ENCODE assay signal across 8 mouse cellular contexts in the genomic region with DNA sequence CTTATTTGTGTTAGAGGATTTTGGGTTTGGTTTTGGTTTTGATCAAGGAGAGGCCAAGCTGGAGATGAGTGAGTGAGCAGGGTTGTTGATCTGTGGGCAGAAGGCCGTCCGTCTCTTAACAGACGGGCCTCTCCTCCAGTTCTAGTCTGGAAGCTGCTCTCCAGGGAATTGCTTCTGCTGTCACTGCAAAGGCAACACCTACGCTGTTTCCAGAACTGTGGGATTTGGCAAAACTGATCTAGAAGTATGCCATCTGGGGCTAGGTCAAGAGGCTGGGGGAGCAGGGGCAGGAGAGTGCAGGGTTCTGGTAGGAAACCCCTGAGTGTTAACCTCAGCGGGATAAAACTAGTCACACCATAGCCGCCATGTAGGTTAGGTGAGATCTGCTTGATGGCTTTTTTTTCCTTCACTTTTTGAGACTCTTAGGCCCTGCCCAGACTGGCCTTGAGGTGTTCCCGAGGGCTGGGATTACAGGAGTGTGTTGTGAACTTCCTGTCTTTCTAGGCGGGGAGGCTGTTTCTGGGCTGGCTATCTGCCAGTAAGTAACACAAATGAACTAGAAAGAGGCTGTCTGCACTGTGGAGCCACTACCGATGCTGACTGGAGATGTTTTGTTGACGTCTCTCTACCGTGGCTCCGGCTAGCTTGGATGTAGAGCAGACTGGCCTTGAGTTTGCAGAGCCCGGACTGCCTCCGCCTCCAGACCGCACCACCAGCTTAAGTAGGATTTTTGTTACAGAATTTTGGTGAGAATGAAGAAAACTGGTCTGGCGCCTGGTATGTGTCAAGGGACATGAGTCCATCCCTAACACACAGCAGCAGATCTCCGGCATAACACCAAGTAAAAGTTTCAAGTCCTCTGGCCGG. TPM values are rescaled to one million over a fixed set of nuclear protein-coding genes. Genes with fewer than 3 reads are reported as not detected.
A peak's percentile ranks its signal among the peaks of the same experiment; 100 is the strongest.
DNase-seq lines count a peak whose midpoint lies in the region; ATAC-seq and TF ChIP-seq lines count a peak whose summit lies in the region.

A gene (plus strand): TSS at position 547 of the 867 bp plus-strand sequence.

- H3K27ac ChIP-seq in thymus, adult 2 months (ENCODE audit: control insufficient read depth, insufficient read depth, low read length): peak within 1 kb of the TSS; percentile 97
- no peak within 1 kb of the TSS; the same call in 1 of the 2 replicates for H3K27ac ChIP-seq in hindbrain, embryonic 15.5 days (replicated peaks)
- H3K27ac ChIP-seq in liver, embryonic 12.5 days: peak within 1 kb of the TSS; percentile 90

- no peak for TF ChIP-seq CTCF in thymus, adult 2 months (IDR thresholded peaks at IDR 0.05; ENCODE audit: borderline replicate concordance, control insufficient read depth, extremely low read depth, insufficient read depth, low read length, poor library complexity)

- peak within 1 kb of the TSS; percentile 96 for H3K4me2 ChIP-seq in hindbrain, embryonic 15.5 days
- peak within 1 kb of the TSS; percentile 96 for H3K4me2 ChIP-seq in liver, embryonic 12.5 days

- H3K4me1 ChIP-seq in thymus, adult 2 months (replicated peaks; ENCODE audit: control insufficient read depth, insufficient read depth, low read length): peaks cover 31% of the 10 kb centered on the region
- H3K4me1 ChIP-seq in hindbrain, embryonic 15.5 days (replicated peaks): peaks cover 48% of the 10 kb centered on the region
- peaks cover 56% of the 10 kb centered on the region for H3K4me1 ChIP-seq in liver, embryonic 12.5 days

- H3K9ac ChIP-seq in hindbrain, embryonic 15.5 days: no peak within 1 kb of the TSS
- peak within 1 kb of the TSS; percentile 90 for H3K9ac ChIP-seq in liver, embryonic 12.5 days

- ATAC-seq in hindbrain, embryonic 15.5 days (ENCODE audit: low FRiP score, low read depth): no peak
- ATAC-seq in liver, embryonic 12.5 days: no peak
- no peak for ATAC-seq in activated CD4-positive, CD25-positive, alpha-beta regulatory T cell, adult 4 months
- no peak for ATAC-seq in megakaryocyte-erythroid progenitor cell, adult 5-6 weeks (replicated peaks; ENCODE audit: low FRiP score, low TSS enrichment, poor library complexity, severe bottlenecking)

- H3K4me3 ChIP-seq in thymus, adult 2 months (ENCODE audit: control insufficient read depth, insufficient read depth, low read length): peak within 1 kb of the TSS; percentile 29
- H3K4me3 ChIP-seq in hindbrain, embryonic 15.5 days: peak within 1 kb of the TSS; percentile 55
- peak within 1 kb of the TSS; percentile 77 for H3K4me3 ChIP-seq in liver, embryonic 12.5 days

- no peaks in the 10 kb centered on the region for H3K9me3 ChIP-seq in hindbrain, embryonic 15.5 days
- no peaks in the 10 kb centered on the region for H3K9me3 ChIP-seq in liver, embryonic 12.5 days (replicated peaks)

- H3K36me3 ChIP-seq in thymus, adult 2 months (ENCODE audit: control insufficient read depth, insufficient read depth, low read length): peaks cover 4% of the 10 kb centered on the region; the same call in 1 of the 2 replicates
- H3K36me3 ChIP-seq in hindbrain, embryonic 15.5 days: peaks cover 18% of the 10 kb centered on the region
- H3K36me3 ChIP-seq in liver, embryonic 12.5 days: peaks cover 45% of the 10 kb centered on the region

- no peak for TF ChIP-seq POLR2A in thymus, adult 2 months (IDR thresholded peaks at IDR 0.05; ENCODE audit: control insufficient read depth, extremely low read depth, insufficient read depth, low read length, poor library complexity)

- DNase-seq in frontal cortex, adult 2 months (ENCODE audit: extremely low spot score in 1 of 2, low spot score in 1 of 2): no peak
- DNase-seq in frontal cortex, postnatal 25 days (ENCODE audit: low spot score in 2 of 2): no peak
- no peak for DNase-seq in thymus, adult 2 months
- DNase-seq in thymus, adult 18-20 months: no peak

- H3K27me3 ChIP-seq in thymus, adult 2 months (ENCODE audit: control insufficient read depth, insufficient read depth, low read length): no peaks in the 10 kb centered on the region
- H3K27me3 ChIP-seq in hindbrain, embryonic 15.5 days: no peaks in the 10 kb centered on the region
- H3K27me3 ChIP-seq in liver, embryonic 12.5 days (replicated peaks): no peaks in the 10 kb centered on the region

- WGBS in thymus, adult 2 months: 19% methylated on average over 18 of the region's 18 CpGs
- WGBS in hindbrain, embryonic 15.5 days: 76% methylated on average over 18 of the region's 18 CpGs
- WGBS in liver, embryonic 12.5 days (ENCODE audit: insufficient replicate concordance): 71% methylated on average over 18 of the region's 18 CpGs

RNA-seq across cellular contexts. Expression of the gene that starts here (rescaled TPM):
- 665 and 695 TPM in 2 replicates for polyA plus RNA-seq in frontal cortex, adult 2 months (2012; rRNA removed)
- 7.9 TPM in 2 replicates for polyA plus RNA-seq in thymus, adult 2 months (2012; rRNA removed)
- polyA plus RNA-seq in hindbrain, embryonic 15.5 days (2015; fragmentation: Nextera tagmentation; extraction: Ambion mirVana): 99.1 and 110 TPM in 2 replicates
- 1.3 and 1.8 TPM in 2 replicates for polyA plus RNA-seq in liver, embryonic 12.5 days (2016; fragmentation: Nextera tagmentation; extraction: Ambion mirVana)
- 1 to 10 TPM; 2.3 to 4.0 TPM for polyA plus RNA-seq in activated CD4-positive, CD25-positive, alpha-beta regulatory T cell, adult 4 months (2017; shearing (Covaris generic))
- total RNA-seq in megakaryocyte-erythroid progenitor cell, adult 5-6 weeks (2014; fragmentation: Nextera tagmentation): 4.5 and 8.0 TPM in 2 replicates
- total RNA-seq in megakaryocyte-erythroid progenitor cell, adult 5-6 weeks (2017): 0.99 and 2.2 TPM in 2 replicates

Comparison
In these comparisons a context has a peak if more than half of its experiments do, and no peak if none do; other contexts are left out.
1. RNA of the gene that starts here (polyA plus RNA-seq): 665 to 695 TPM in frontal cortex, adult 2 months and 99.1 to 110 TPM in hindbrain, embryonic 15.5 days; 7.9 TPM in thymus, adult 2 months, 2.3 to 4.0 TPM in activated CD4-positive, CD25-positive, alpha-beta regulatory T cell, adult 4 months and 1.3 to 1.8 TPM in liver, embryonic 12.5 days; every median in the first group is over 10 times any median in the second.
2. Peak in every context shown above with its lines, with median percentiles within 50 percentile points of each other: H3K4me3 ChIP-seq.